Mouse (Mus musculus) cerebellum, adult 2 months (tissue): ENCODE results near the gene Nop16. TPM values are rescaled to one million over a fixed set of nuclear protein-coding genes. Genes with fewer than 3 reads are reported as not detected.
A peak's percentile ranks its signal among the peaks of the same experiment; 100 is the strongest.

Experiments used
- DNase-seq, 2 experiments: peaks; one replicate each; pipeline ENCODE4 v3.0.0; 2021
- H3K27ac ChIP-seq: fragments of 200-500 bp; 2 replicates; pipeline ENCODE4 v1.5.1; 2012; ENCODE audit warnings: low read length, control low read depth, inconsistent platforms; ENCODE audit not compliant: insufficient read depth
- H3K27me3 ChIP-seq: fragments of 200-500 bp; 2 replicates; pipeline ENCODE4 v1.6.1; 2012; ENCODE audit warnings: inconsistent platforms, mild to moderate bottlenecking, low read length, moderate library complexity; ENCODE audit not compliant: control insufficient read depth, insufficient read depth
- H3K4me1 ChIP-seq: fragments of 200-500 bp; 2 replicates; pipeline ENCODE4 v1.6.1; 2011; ENCODE audit warnings: low read length; ENCODE audit not compliant: control insufficient read depth, insufficient read depth
- H3K4me3 ChIP-seq: fragments of 200-500 bp; replicated peaks from 2 replicates; pipeline ENCODE3; 2011; ENCODE audit warnings: mild to moderate bottlenecking, low read depth, low read length, control low read depth; ENCODE audit not compliant: insufficient read depth
- CTCF ChIP-seq: fragments of 200-500 bp; IDR thresholded peaks from 2 replicates; pipeline ENCODE4 v1.5.1; 2011; ENCODE audit warnings: low read depth, mild to moderate bottlenecking, control low read depth, low read length, moderate library complexity, borderline replicate concordance; ENCODE audit not compliant: insufficient read depth
- POLR2A ChIP-seq: fragments of 200-500 bp; IDR thresholded peaks from 2 replicates; pipeline ENCODE4 v1.6.1; 2011; ENCODE audit warnings: low read length, control low read depth, borderline replicate concordance; ENCODE audit not compliant: insufficient read depth
- WGBS: fragments of 180-500 bp; shearing (Covaris S2); methylation state at CpG from one replicate; pipeline ENCODE4 v1.1.7; 2018; 5-methylcytosine and 5-hydroxymethylcytosine counted together
- polyA plus RNA-seq: library from polyadenylated mRNA; depleted of rRNA; stranded (reverse); fragments of >200 nt; gene quantifications from 2 replicates; pipeline ENCODE4 v1.2.3, GENCODE M21; 2012

Gene Nop16
- polyA plus RNA-seq, 1 experiment, result 26.4 TPM

GRCm38 (mm10) chr13:54605426-54605825, 15.5 kb upstream of the Nop16 start:
- no peak for DNase-seq
- H3K27ac ChIP-seq, result 0 out of 2 replicates have a peak overlapping the region, but pooled peaks have one; percentile 84
- H3K27me3 ChIP-seq, result no peaks in the 10 kb centered on the region
- no peak overlapping the region for H3K4me3 ChIP-seq
- H3K4me1 ChIP-seq, result peaks cover 33% of the 10 kb centered on the region
- TF ChIP-seq POLR2A (no peak), CTCF (no peak)
- 65% methylated on average over 5 of the region's 5 CpGs for WGBS

- Histone ChIP-seq H3K27me3 (no peaks in the 10 kb centered on the region), H3K4me1 (peaks cover 33% of the 10 kb centered on the region), H3K27ac (peak overlapping the region; percentile 84), H3K4me3 (no peak overlapping the region)
- no peak for DNase-seq
- TF ChIP-seq CTCF (no peak), POLR2A (no peak)
- WGBS, result 50% methylated on average over 4 of the region's 4 CpGs
These were observed 14.3 kb upstream of the Nop16 start for GRCm38 (mm10) chr13:54604221-54604620.

- Histone ChIP-seq H3K27ac (peak overlapping the region; percentile 23; the same call in 1 of the 2 replicates), H3K27me3 (no peaks in the 10 kb centered on the region), H3K4me3 (no peak overlapping the region), H3K4me1 (peaks cover 35% of the 10 kb centered on the region)
- no peak for TF ChIP-seq POLR2A
- no peak for TF ChIP-seq CTCF
- DNase-seq, result no peak
These were observed 13.6 kb upstream of the Nop16 start for GRCm38 (mm10) chr13:54603501-54603900.

GRCm38 (mm10) chr13:54602639-54603111, 12.8 kb upstream of the Nop16 start:
- peaks cover 38% of the 10 kb centered on the region for H3K4me1 ChIP-seq
- 38% methylated on average over 3 of the region's 3 CpGs for WGBS
- no peak for TF ChIP-seq POLR2A
- no peak for TF ChIP-seq CTCF
- H3K4me3 ChIP-seq, result no peak overlapping the region
- no peak for DNase-seq
- H3K27me3 ChIP-seq, result no peaks in the 10 kb centered on the region
- H3K27ac ChIP-seq, result no peak overlapping the region

GRCm38 (mm10) chr13:54598622-54599143, 8.8 kb upstream of the Nop16 start:
- no peaks in the 10 kb centered on the region for H3K27me3 ChIP-seq
- H3K4me3 ChIP-seq, result no peak overlapping the region
- 0 out of 2 replicates have a peak overlapping the region, but pooled peaks have one; percentile 26 for H3K27ac ChIP-seq
- peak; percentile 51 to 59 for DNase-seq
- WGBS, result 16% methylated on average over 12 of the region's 12 CpGs
- H3K4me1 ChIP-seq, result peaks cover 20% of the 10 kb centered on the region
- TF ChIP-seq POLR2A, result no peak
- TF ChIP-seq CTCF, result no peak

GRCm38 (mm10) chr13:54596870-54597269, 7.0 kb upstream of the Nop16 start:
- TF ChIP-seq CTCF (no peak), POLR2A (no peak)
- 54% methylated on average over 5 of the region's 5 CpGs for WGBS
- no peak overlapping the region for H3K27ac ChIP-seq
- no peak overlapping the region for H3K4me3 ChIP-seq
- H3K27me3 ChIP-seq, result no peaks in the 10 kb centered on the region
- no peak for DNase-seq
- peaks cover 18% of the 10 kb centered on the region for H3K4me1 ChIP-seq

GRCm38 (mm10) chr13:54596107-54596690, 6.3 kb upstream of the Nop16 start:
- WGBS, result 55% methylated on average over 8 of the region's 8 CpGs
- no peak for DNase-seq
- Histone ChIP-seq H3K4me3 (no peak overlapping the region), H3K27ac (no peak overlapping the region), H3K4me1 (peaks cover 21% of the 10 kb centered on the region), H3K27me3 (no peaks in the 10 kb centered on the region)
- TF ChIP-seq POLR2A (no peak), CTCF (no peak)

- Histone ChIP-seq H3K4me3 (no peak overlapping the region), H3K4me1 (peaks cover 14% of the 10 kb centered on the region), H3K27ac (no peak overlapping the region), H3K27me3 (no peaks in the 10 kb centered on the region)
- whole genome bisulfite sequencing, result 79% methylated on average over 11 of the region's 11 CpGs
- TF ChIP-seq POLR2A, result no peak
- TF ChIP-seq CTCF, result no peak
- DNase-seq, result no peak
These were observed 3.7 kb upstream of the Nop16 start for GRCm38 (mm10) chr13:54593617-54594016.
